Mouse (Mus musculus) bone marrow, adult 2 months (tissue): ENCODE data around the gene Zfp62. TPM values are rescaled to one million over a fixed set of nuclear protein-coding genes. Genes with fewer than 3 reads are reported as not detected.
"Not testable (repeated sequence)": the region's sequence is repeated elsewhere in the genome, so short reads cannot be mapped to it uniquely, and the experiment has no call there.

ENCODE experiments used
- H3K27ac ChIP-seq: fragments of 200-500 bp; 2 replicates; pipeline ENCODE4 v1.5.1; 2012; ENCODE audit warnings: low read depth, mild to moderate bottlenecking, control low read depth, inconsistent platforms, low read length; ENCODE audit not compliant: control insufficient read depth, poor library complexity, insufficient read depth
- H3K4me1 ChIP-seq: fragments of 200-500 bp; 2 replicates; pipeline ENCODE4 v1.6.1; 2011; ENCODE audit warnings: low read length; ENCODE audit not compliant: control insufficient read depth, insufficient read depth
- H3K4me3 ChIP-seq: fragments of 200-500 bp; replicated peaks from 2 replicates; pipeline ENCODE3; 2011; ENCODE audit warnings: mild to moderate bottlenecking, low read depth, low read length, control low read depth; ENCODE audit not compliant: control insufficient read depth
- CTCF ChIP-seq: fragments of 200-500 bp; IDR thresholded peaks from 2 replicates; pipeline ENCODE4 v1.5.1; 2011; ENCODE audit warnings: low read length, control low read depth; ENCODE audit not compliant: control insufficient read depth, insufficient read depth
- POLR2A ChIP-seq: fragments of 200-500 bp; IDR thresholded peaks from 2 replicates; pipeline ENCODE4 v1.6.1; 2011; ENCODE audit warnings: low read depth, mild to moderate bottlenecking, control low read depth, low read length, borderline replicate concordance; ENCODE audit not compliant: control insufficient read depth
- WGBS: fragments of 180-500 bp; shearing (Covaris S2); methylation state at CpG from one replicate; pipeline ENCODE4 v1.1.7; 2018; 5-methylcytosine and 5-hydroxymethylcytosine counted together
- polyA plus RNA-seq: library from polyadenylated mRNA; stranded (reverse); fragments of >200 nt; gene quantifications from 2 replicates; pipeline ENCODE4 v1.2.4, GENCODE M21; 2011; ENCODE audit warnings: low replicate concordance; ENCODE audit not compliant: missing spikeins, insufficient read depth, insufficient read length

Gene Zfp62
- 10.4 and 12.0 TPM in 2 replicates for polyA plus RNA-seq

DNA sequence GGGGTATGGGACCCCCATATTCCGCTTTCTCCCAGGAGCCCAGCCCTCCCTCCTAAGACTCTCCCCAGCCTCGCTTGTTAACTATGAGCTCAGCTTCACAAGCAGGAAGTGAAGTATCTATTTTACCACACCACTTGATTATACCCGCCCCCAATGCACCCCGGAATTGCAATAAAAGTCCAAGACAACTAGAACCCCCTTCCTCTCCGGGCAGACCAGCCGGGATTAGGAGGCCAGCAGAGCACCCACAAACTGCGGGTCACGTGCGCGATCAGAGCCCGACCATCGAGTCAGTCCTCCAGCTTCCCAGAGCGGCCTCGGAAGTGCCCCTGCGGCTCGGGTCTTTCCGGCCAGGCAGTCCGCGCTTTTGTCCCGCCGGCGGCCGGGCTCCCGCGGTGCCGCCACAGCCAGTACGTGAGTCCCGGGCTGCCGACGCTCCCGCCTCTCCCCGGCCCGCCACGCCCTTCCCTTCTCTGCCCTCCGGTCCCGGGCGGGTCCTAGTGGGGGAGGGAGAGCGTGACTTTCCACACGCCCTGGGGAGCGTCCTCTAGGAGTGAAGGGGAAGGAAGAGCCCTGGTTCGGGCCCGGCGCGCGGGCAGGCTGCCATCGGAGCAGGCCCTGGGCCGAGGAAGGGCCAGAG lies at the start of gene Zfp62:
TSS of gene Zfp62 (plus strand) at position 164 of the 640 bp plus-strand sequence.
- WGBS: 0% methylated on average over 45 of the region's 47 CpGs
- H3K4me3 ChIP-seq: peak within 1 kb of the TSS; percentile 98
- H3K27ac ChIP-seq: peak within 1 kb of the TSS; percentile 99
- TF ChIP-seq POLR2A (peak; percentile 80; the same call in 1 of the 2 replicates), CTCF (no peak)
- no peaks in the 10 kb centered on the region; the same call in 1 of the 2 replicates for H3K4me1 ChIP-seq

GRCm38 (mm10) chr11:49154077-49154476 lies 49.0 kb upstream of the Zfp62 start, which contains the start of gene Olfr1394:
Gene Olfr1394, plus strand, starts transcription at chr11:49154377.
- Histone ChIP-seq H3K27ac (no peak within 1 kb of the TSS), H3K4me3 (no peak within 1 kb of the TSS), H3K4me1 (peaks cover 1% of the 10 kb centered on the region; the same call in 1 of the 2 replicates)
- 62% methylated on average over 1 of the region's 1 CpGs for WGBS
- no peak for TF ChIP-seq POLR2A
- TF ChIP-seq CTCF: no peak

GRCm38 (mm10) chr11:49156821-49157814 lies 46.0 kb upstream of the Zfp62 start:
- WGBS: 56% methylated on average over 2 of the region's 2 CpGs
- no peak for TF ChIP-seq POLR2A
- Histone ChIP-seq H3K4me3 (no peak overlapping the region), H3K27ac (no peak overlapping the region), H3K4me1 (peaks cover 1% of the 10 kb centered on the region; the same call in 1 of the 2 replicates)

GRCm38 (mm10) chr11:49168839-49169611 lies 34.1 kb upstream of the Zfp62 start:
- H3K4me3 ChIP-seq: peak overlapping the region; percentile 63
- WGBS: 28% methylated on average over 50 of the region's 50 CpGs
- TF ChIP-seq POLR2A (no peak; the same call in 1 of the 2 replicates), CTCF (no peak)
- H3K27ac ChIP-seq: no peak overlapping the region
- H3K4me1 ChIP-seq: peaks cover 1% of the 10 kb centered on the region; the same call in 1 of the 2 replicates

DNA sequence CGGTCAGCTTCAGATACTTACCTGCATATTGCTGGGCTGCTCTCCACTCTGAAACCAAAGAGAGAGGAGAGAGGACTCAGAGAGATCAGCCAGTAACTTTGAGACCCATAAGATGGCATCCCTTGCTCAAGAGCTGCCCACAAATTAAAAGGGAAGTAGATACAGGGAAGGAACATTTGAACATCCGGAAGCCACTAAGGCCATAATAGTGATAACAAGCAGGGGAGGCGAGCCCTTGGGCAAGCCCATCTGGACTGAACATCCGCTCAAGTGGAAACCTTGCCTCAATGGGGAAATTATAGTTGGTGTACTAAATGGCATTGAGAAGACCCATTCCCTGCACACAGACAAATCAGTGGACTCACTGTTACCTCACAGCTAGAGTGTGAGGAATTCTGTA lies 32.5 kb upstream of the Zfp62 start:
- 19% methylated on average over 4 of the region's 4 CpGs for WGBS
- peak overlapping the region; percentile 56 for H3K27ac ChIP-seq

GRCm38 (mm10) chr11:49175345-49175744 lies 27.7 kb upstream of the Zfp62 start:
- Histone ChIP-seq H3K27ac (no peak overlapping the region), H3K4me3 (no peak overlapping the region), H3K4me1 (peaks cover 6% of the 10 kb centered on the region; the same call in 1 of the 2 replicates)
- no peak for TF ChIP-seq POLR2A
- TF ChIP-seq CTCF: no peak
- 2% methylated on average over 8 of the region's 8 CpGs for WGBS

More for the DNA sequence above, 32.5 kb upstream of the Zfp62 start:
- peaks cover 6% of the 10 kb centered on the region; the same call in 1 of the 2 replicates for H3K4me1 ChIP-seq
- no peak for TF ChIP-seq POLR2A
- TF ChIP-seq CTCF: no peak
- H3K4me3 ChIP-seq: no peak overlapping the region

DNA sequence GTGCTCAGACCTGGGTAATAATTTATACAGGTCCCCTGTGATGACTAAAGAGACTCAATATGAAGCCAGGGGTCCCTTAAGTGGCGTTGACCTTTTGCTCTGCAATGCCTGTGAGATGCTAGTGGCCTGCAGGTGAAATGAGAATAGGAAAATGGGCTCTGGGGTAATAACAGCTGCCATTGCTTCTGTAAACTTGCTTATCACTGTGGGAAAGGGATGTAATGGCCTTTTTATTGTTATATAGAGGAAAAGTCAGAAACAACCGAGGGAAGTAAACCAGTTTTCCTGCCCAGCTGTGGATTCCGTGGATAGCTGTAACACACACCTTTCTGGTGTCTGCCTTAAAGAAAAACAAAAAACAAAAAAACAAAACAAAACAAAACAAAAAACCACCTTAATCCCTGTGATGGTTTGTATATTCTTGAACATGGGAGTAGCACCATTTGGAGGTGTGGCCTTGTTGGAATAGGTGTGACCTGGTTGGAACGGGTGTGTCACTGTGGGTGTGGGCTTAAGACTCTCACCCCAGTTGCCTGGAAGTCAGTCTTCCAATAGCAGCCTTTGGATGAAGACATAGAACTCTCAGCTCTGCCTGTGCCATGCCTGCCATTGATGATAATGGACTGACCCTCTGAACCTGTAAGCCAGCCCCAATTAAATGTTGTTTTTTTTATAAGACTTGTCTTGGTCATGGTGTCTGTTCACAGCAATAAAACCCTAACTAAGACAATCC lies 26.9 kb upstream of the Zfp62 start:
- not testable (repeated sequence) for H3K27ac ChIP-seq, H3K4me3 ChIP-seq, H3K4me1 ChIP-seq
- 72% methylated on average over 4 of the region's 4 CpGs for WGBS
